Mouse (Mus musculus): ENCODE data around the gene Kcnk18.

The Kcnk18 gene

DNA sequence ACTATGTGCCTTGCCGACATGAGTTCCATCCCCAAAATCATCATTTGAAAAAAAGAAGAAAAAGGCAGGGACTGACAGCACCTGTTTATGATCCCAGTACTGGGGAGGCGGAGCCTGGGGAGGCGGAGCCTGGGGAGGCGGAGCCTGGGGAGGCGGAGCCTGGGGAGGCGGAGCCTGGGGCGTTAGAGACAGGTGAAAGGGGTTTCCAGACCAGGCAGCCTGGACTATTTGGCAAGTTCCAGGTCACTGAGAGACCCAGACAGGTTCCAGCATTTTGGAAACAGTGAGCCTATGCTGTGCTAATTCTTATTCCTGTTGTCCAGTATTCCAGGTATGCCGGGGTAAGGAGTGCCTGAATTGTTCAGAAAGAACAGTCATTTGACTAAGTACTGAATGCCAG lies at the start of gene Kcnk18:
Gene Kcnk18 (plus strand): TSS at position 224 of the 400 bp plus-strand sequence.
- in situ Hi-C loops (cut with MboI, MseI), result no loop called here

GRCm38 (mm10) chr19:59169936-59170765 lies 48.9 kb upstream of the Kcnk18 start, which contains the start of gene Vax1:
Gene Vax1 (minus strand): TSS chr19:59170056.
- in situ Hi-C loops (cut with MboI, MseI), result no loop called here

- in situ Hi-C loops (cut with MboI, MseI), result no loop called here
These were observed 48.3 kb upstream of the Kcnk18 start for GRCm38 (mm10) chr19:59170766-59171095.

DNA sequence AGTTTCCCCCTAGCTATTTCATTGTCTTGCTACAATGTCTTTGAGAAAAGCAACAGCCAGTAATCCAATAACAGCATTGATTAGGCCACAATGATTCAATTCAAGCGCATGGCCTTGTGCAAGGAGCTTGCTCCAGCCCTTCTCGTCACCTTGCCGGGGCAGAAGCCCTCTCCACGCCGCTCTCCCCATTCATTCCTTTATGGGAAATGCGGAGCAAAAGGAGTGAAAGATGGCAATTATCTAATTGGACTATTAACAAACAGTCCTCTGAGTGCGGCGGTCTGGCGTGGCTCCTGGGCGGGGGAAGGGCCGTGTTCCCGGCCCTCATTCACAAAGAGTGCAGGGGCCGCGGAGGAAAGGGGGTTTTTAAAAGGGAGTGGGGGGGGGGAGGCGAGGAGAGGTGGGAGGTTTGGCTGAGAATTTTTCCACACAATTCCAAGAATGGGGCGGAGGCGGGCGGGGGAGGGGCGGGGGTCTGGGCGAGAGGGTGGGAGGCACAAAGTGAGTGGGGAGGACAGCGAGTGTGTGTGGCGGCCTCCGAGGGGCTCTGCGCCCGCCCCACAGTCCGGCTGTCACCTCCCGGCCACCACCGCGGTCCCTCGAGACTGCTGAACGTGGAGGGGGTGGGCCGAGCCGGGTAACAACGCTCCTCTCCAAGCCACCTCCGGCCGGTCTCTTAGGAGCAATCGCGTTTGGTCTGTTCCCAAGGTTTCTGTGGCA lies 47.7 kb upstream of the Kcnk18 start:
- in situ Hi-C loops (cut with MboI, MseI), result no loop called here

- in situ Hi-C loops (cut with MboI, MseI), result no loop called here
These were observed 47.2 kb upstream of the Kcnk18 start for GRCm38 (mm10) chr19:59171871-59172245.

- in situ Hi-C loops (cut with MboI, MseI), result no loop called here
These were observed 46.2 kb upstream of the Kcnk18 start for GRCm38 (mm10) chr19:59172781-59173180.

GRCm38 (mm10) chr19:59173341-59174015 lies 45.5 kb upstream of the Kcnk18 start:
- in situ Hi-C loops (cut with MboI, MseI), result no loop called here

GRCm38 (mm10) chr19:59184000-59184399 lies 35.0 kb upstream of the Kcnk18 start:
- in situ Hi-C loops (cut with MboI, MseI), result no loop called here

DNA sequence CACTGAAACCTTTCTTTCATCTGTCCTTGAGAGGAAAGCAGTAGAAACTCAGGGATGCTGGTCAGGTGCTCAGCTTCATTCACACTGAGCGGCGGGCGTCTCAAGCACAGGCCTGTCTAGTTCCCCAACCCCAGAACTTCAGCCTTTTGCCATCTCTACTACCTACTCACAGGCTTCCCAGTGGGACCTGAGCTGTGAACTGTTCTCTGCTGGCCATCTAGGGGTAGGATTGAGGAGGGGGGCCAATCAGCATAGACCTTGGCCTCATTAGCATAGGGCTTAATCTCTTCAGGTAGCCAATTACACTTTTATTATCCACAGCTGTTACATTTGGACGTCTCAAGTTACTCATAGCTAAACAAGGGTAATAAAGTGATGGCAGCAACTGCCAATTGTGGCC lies 30.0 kb upstream of the Kcnk18 start:
- in situ Hi-C loops (cut with MboI, MseI), result no loop called here

DNA sequence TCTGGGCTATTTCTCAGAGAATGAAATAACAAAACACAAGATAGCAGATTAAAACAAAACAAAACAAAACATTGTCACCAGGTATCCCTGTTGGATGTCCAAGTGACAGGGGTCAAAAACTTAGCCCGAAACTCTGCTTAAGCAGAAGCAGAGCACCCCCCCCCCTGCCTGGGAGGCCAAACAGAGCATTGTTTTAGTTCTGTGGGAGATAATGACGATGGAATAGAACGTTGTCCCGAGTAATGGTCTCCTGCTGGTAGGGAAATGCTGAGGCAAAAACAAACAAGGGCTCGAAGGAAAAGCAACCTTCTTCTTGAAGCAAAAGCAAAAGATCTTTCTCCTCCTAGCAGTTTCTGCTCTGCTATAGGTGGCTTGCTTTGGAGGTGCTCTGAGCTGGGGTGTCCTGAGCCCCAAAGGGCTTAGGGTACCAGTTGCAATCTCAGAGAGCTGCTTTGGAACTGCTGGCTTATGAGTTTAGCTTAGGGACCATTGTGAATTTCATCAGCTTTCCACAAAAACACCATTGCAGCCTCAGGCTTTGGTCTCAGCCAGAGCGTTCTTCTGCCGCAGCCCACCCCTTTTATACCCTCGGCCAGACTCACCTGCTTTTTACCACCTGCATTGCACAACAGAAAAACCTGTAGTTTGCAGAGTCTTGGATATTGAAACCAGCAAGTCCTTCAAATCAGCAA lies 28.4 kb upstream of the Kcnk18 start:
- in situ Hi-C loops (cut with MboI, MseI), result no loop called here

GRCm38 (mm10) chr19:59191123-59191505 lies 27.9 kb upstream of the Kcnk18 start:
- in situ Hi-C loops (cut with MboI, MseI), result no loop called here

GRCm38 (mm10) chr19:59192491-59192890 lies 26.5 kb upstream of the Kcnk18 start:
- in situ Hi-C loops (cut with MboI, MseI), result no loop called here

GRCm38 (mm10) chr19:59193456-59193855 lies 25.6 kb upstream of the Kcnk18 start:
- in situ Hi-C loops (cut with MboI, MseI), result no loop called here

- in situ Hi-C loops (cut with MboI, MseI), result no loop called here
These were observed 24.8 kb upstream of the Kcnk18 start for GRCm38 (mm10) chr19:59193986-59194820.

DNA sequence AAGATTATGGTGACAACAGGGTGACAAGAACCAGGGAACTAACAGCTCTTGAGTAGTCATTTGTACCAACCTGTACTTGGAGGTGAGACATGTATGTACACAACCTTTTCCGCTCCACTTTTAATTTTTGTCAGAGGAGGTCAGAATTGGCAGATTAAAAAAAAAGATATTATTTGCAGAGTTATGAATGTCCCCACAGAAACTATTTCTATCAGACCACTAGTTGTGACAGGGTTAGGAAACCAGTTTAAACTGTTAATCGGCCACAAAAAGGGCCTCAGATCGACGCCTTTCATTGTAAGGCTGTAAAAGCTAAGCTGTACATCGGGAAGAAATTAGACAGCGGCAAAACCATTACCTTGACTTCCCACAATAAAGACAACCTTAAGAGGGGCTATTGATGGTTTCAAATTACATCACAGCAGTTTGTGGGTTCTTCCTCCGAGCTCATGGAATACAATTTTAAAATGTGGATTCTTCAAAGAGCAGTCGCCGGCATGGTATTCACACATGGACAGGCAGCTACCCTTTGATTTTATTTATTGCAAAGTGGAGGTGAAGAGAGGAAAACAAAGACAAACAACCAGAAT lies 23.7 kb upstream of the Kcnk18 start:
- in situ Hi-C loops (cut with MboI, MseI), result loop anchor here in 1 of 2 experiments (5.0 kb wide), 1 partner anchor 278 kb away; no protein-coding TSS in a partner anchor

- in situ Hi-C loops (cut with MboI, MseI), result loop anchor here in 1 of 2 experiments (5.0 kb wide), 1 partner anchor 279 kb away; no protein-coding TSS in a partner anchor
These were observed 22.8 kb upstream of the Kcnk18 start for GRCm38 (mm10) chr19:59196111-59196666.

DNA sequence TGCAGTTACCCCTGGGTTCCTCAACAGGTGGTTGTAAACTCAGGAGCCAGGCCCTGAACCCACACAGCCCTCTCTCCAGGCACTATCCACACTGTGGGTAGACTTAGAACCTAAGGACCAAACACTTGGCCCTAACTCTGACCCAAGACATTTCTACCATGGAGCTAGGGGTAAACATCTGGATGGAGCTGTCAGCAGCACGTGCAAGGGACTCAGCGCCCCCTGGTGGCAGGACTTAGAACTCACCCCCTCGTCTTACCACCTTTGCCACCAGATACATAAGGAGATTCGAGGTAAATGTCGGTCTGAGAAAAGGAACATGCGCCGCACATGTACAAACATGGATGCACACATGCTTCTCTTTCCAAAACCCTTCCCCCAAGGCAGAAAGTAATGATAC lies 20.9 kb upstream of the Kcnk18 start:
- in situ Hi-C loops (cut with MboI, MseI), result loop anchor here in 1 of 2 experiments (5.0 kb wide), 1 partner anchor 281 kb away; no protein-coding TSS in a partner anchor

GRCm38 (mm10) chr19:59208475-59208874 lies 10.5 kb upstream of the Kcnk18 start:
- in situ Hi-C loops (cut with MboI, MseI), result loop anchor here in 1 of 2 experiments (10.0 kb wide), 1 partner anchor 394 kb away; no protein-coding TSS in a partner anchor

GRCm38 (mm10) chr19:59208986-59209385 lies 10.0 kb upstream of the Kcnk18 start:
- in situ Hi-C loops (cut with MboI, MseI), result loop anchor here in 1 of 2 experiments (10.0 kb wide), 1 partner anchor 394 kb away; no protein-coding TSS in a partner anchor

GRCm38 (mm10) chr19:59216891-59217290 lies 2.1 kb upstream of the Kcnk18 start:
- in situ Hi-C loops (cut with MboI, MseI), result no loop called here

All from T-helper 17 cell (primary cell).